Comparison of ENCODE assay signal across 13 mouse cellular contexts in the genomic region with DNA sequence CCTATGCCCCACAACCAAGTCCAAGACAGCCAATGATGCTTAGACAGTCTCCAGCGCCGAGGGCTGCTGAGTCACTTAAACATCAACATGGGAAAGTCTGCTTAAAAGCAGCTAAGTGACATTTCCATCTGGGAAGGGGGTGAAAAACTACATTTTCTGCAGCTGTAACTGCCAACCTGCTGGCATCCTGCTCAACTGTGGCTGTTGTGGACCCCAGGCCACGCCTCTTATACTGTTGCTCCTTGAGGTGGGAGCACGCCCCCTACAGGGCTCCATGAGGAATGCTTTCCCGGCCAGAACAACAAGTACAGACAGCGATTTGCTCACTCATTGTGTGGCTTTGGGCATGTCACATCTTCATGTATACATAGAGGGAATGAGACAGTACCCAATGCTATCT. TPM values are rescaled to one million over a fixed set of nuclear protein-coding genes. Genes with fewer than 3 reads are reported as not detected.
DNase-seq lines count a peak whose midpoint lies in the region; ATAC-seq and TF ChIP-seq lines count a peak whose summit lies in the region.
"Had no signal": no experiment of that assay in that cellular context is flagged by ENCODE, and none has a peak within 500 bp of the region (broad histone marks: within the 10 kb centered on the region; RNA-seq: fewer than 3 reads in every experiment).

No protein-coding gene starts in this region.

- no peak for TF ChIP-seq POLR2A in liver, adult 2 months (IDR thresholded peaks at IDR 0.05; ENCODE audit: extremely low read depth, insufficient read depth, low read length)

- POLR2A ChIA-PET in Patski (lab: Charles Lee) = no interaction called here

- no peaks in the 10 kb centered on the region for H3K79me2 ChIP-seq in liver, adult 2 months (ENCODE audit: control insufficient read depth, insufficient read depth, low read length)

- H3K4me3 ChIP-seq in gastrocnemius, adult 2 months = no peak overlapping the region
- no peak overlapping the region for H3K4me3 ChIP-seq in liver, adult 2 months (ENCODE audit: insufficient read depth, low read depth, low read length)
- H3K4me3 ChIP-seq in liver, embryonic 11.5 days (ENCODE audit: low read depth, low read length) = no peak overlapping the region
- H3K4me3 ChIP-seq: limb, embryonic 10.5 days had no signal

- no peak for DNase-seq in gastrocnemius, adult 2 months
- DNase-seq in gastrocnemius, postnatal 4 days (ENCODE audit: low spot score in 2 of 2) = no peak
- DNase-seq in liver, adult 2 months (ENCODE audit: extremely low read depth, low read depth, low spot score) = no peak
- DNase-seq in liver, embryonic 11.5 days (ENCODE audit: low spot score) = no peak
- DNase-seq in A20 (ENCODE audit: low read depth, low spot score) (peak; percentile 32), Patski (ENCODE audit: low read depth, low spot score) (no peak)
- no peak for DNase-seq in cerebellum, adult 8-10 months
- DNase-seq: adrenal gland, postnatal 36 days; gastrocnemius, postnatal 36 days; lung, postnatal 36 days had no signal

- no peak overlapping the region for H3K9ac ChIP-seq in liver, adult 2 months (ENCODE audit: low read depth, low read length)
- no peak overlapping the region for H3K9ac ChIP-seq in liver, embryonic 11.5 days (ENCODE audit: low read depth, low read length)

- no peak overlapping the region for H3K27ac ChIP-seq in gastrocnemius, adult 2 months
- H3K27ac ChIP-seq in liver, adult 2 months (replicated peaks; ENCODE audit: insufficient read depth, low read depth, low read length) = no peak overlapping the region
- no peak overlapping the region for H3K27ac ChIP-seq in liver, embryonic 11.5 days (ENCODE audit: low read depth, low read length)
- H3K27ac ChIP-seq: limb, embryonic 10.5 days had no signal

- no peak overlapping the region for H3K4me2 ChIP-seq in liver, embryonic 11.5 days

- 78% methylated on average over 6 of the region's 6 CpGs for WGBS in liver, adult 2 months
- WGBS in liver, embryonic 11.5 days = 55% methylated on average over 6 of the region's 6 CpGs

- ATAC-seq in liver, embryonic 11.5 days (replicated peaks; ENCODE audit: low FRiP score) = no peak
- no peak for ATAC-seq in Patski
- no peak for ATAC-seq in granulocyte monocyte progenitor cell, adult 5-6 weeks (replicated peaks; ENCODE audit: poor library complexity, severe bottlenecking)
- ATAC-seq: inflammation-experienced regulatory T-cells, adult 6 months had no signal

- H3K4me1 ChIP-seq in liver, adult 2 months (ENCODE audit: control insufficient read depth, insufficient read depth, low read length) = no peaks in the 10 kb centered on the region
- peaks cover 26% of the 10 kb centered on the region for H3K4me1 ChIP-seq in liver, embryonic 11.5 days (replicated peaks; ENCODE audit: control insufficient read depth, insufficient read depth, low read length)

- H3K9me3 ChIP-seq in liver, embryonic 11.5 days (ENCODE audit: control insufficient read depth, low read length) = no peaks in the 10 kb centered on the region
- H3K9me3 ChIP-seq: limb, embryonic 10.5 days had no signal

- TF ChIP-seq CTCF in gastrocnemius, adult 2 months (IDR thresholded peaks at IDR 0.05) = peak; percentile 35; the same call in 1 of the 2 replicates
- peak; percentile 45 for TF ChIP-seq CTCF in liver, adult 2 months (IDR thresholded peaks at IDR 0.05; ENCODE audit: low read depth, low read length)
- TF ChIP-seq CTCF in Patski (IDR thresholded peaks at IDR 0.05) = peak; percentile 56

- CTCF ChIA-PET in Patski (lab: Charles Lee) = interaction anchor here (1.0 to 1.5 kb wide), 3 partner anchors 10 to 216 kb away, joined by 4 read pairs; no protein-coding TSS in a partner anchor

- in situ Hi-C loops in Patski (cut with MboI; ENCODE audit: low pct_unique_long_range_greater_than_20kb) = no loop called here

- H3K36me3 ChIP-seq in liver, adult 2 months (ENCODE audit: control insufficient read depth, insufficient read depth, low read length) = no peaks in the 10 kb centered on the region
- no peaks in the 10 kb centered on the region for H3K36me3 ChIP-seq in liver, embryonic 11.5 days (ENCODE audit: control insufficient read depth, insufficient read depth, low read length)
- H3K36me3 ChIP-seq: limb, embryonic 10.5 days had no signal

- no peaks in the 10 kb centered on the region for H3K27me3 ChIP-seq in liver, adult 2 months (ENCODE audit: control insufficient read depth, insufficient read depth, low read length)
- peaks cover 11% of the 10 kb centered on the region for H3K27me3 ChIP-seq in liver, embryonic 11.5 days (replicated peaks; ENCODE audit: control insufficient read depth, insufficient read depth, low read length)
- no peaks in the 10 kb centered on the region for H3K27me3 ChIP-seq in Patski

- intact Hi-C loops in gastrocnemius, adult 2 months (cut with DNase I) = no loop called here

RNA-seq across cellular contexts. Expression of a gene that starts 25.9 kb away (rescaled TPM):
- 10 to 100 TPM; 20.7 to 29.4 TPM for total RNA-seq in gastrocnemius, adult 2 months (2021)
- total RNA-seq in gastrocnemius, postnatal 4 days (2021) = 10 to 100 TPM; 24.0 to 26.8 TPM
- total RNA-seq in liver, adult 2 months (2014; rRNA removed) = 6.2 and 7.2 TPM in 2 replicates
- 14.9 and 18.0 TPM in 2 replicates for polyA plus RNA-seq in liver, adult 2 months (2012; rRNA removed)
- polyA plus RNA-seq in liver, embryonic 11.5 days (2014; fragmentation: Nextera tagmentation; extraction: Ambion mirVana) = 28.9 and 34.8 TPM in 2 replicates
- 18.0 TPM for polyA plus RNA-seq in Patski (2021)
- total RNA-seq in granulocyte monocyte progenitor cell, adult 5-6 weeks (2014; fragmentation: Nextera tagmentation) = 16.7 and 34.8 TPM in 2 replicates
- total RNA-seq in granulocyte monocyte progenitor cell, adult 5-6 weeks (2017) = 8.2 and 12.7 TPM in 2 replicates
